7 mouse cellular contexts compared by ENCODE assay signal in genomic region chr1:91913850-91914249, GRCm38 (mm10).
DNase-seq lines count a peak whose midpoint lies in the region; ATAC-seq lines count a peak whose summit lies in the region.

No protein-coding gene starts in this region.

- H3K9me3 ChIP-seq in midbrain, embryonic 10.5 days (replicated peaks): no peaks in the 10 kb centered on the region
- no peaks in the 10 kb centered on the region for H3K9me3 ChIP-seq in midbrain, embryonic 13.5 days

- peak; percentile 63 for DNase-seq in midbrain, embryonic 10.5 days (ENCODE audit: low spot score)
- peak; percentile 62 for DNase-seq in R1 (ENCODE audit: low read depth, low spot score)
- peak; percentile 16 for DNase-seq in c-Kit-positive CD71-positive TER-119-negative erythroid progenitor cells, embryonic 14.5 days (ENCODE audit: low read depth)
- peak; percentile 61 to 76 for DNase-seq in heart, postnatal 36 days
- peak; percentile 70 for DNase-seq in urinary bladder, postnatal 14 days (ENCODE audit: low spot score)

- no peak overlapping the region for H3K27ac ChIP-seq in midbrain, embryonic 10.5 days (replicated peaks)
- H3K27ac ChIP-seq in midbrain, embryonic 13.5 days: no peak overlapping the region

- intact Hi-C loops in heart, postnatal 36 days (cut with DNase I): loop anchor here (2.0 kb wide), 2 partner anchors 29 to 697 kb away; no protein-coding TSS in a partner anchor

- H3K9ac ChIP-seq in midbrain, embryonic 13.5 days (replicated peaks): no peak overlapping the region

- H3K4me2 ChIP-seq in midbrain, embryonic 13.5 days (replicated peaks): no peak overlapping the region

- peaks cover 24% of the 10 kb centered on the region for H3K4me1 ChIP-seq in midbrain, embryonic 10.5 days
- peaks cover 2% of the 10 kb centered on the region for H3K4me1 ChIP-seq in midbrain, embryonic 13.5 days (replicated peaks)

- ATAC-seq in midbrain, embryonic 13.5 days: no peak; the same call in 1 of the 2 replicates
- 0 out of 2 replicates have a peak, but pooled peaks have one; percentile 33 for ATAC-seq in megakaryocyte, adult 5-6 weeks (ENCODE audit: poor library complexity, severe bottlenecking)

- WGBS in midbrain, embryonic 10.5 days: 48% methylated on average over 6 of the region's 6 CpGs
- WGBS in midbrain, embryonic 13.5 days: 48% methylated on average over 6 of the region's 6 CpGs

- H3K4me3 ChIP-seq in midbrain, embryonic 10.5 days: no peak overlapping the region
- no peak overlapping the region for H3K4me3 ChIP-seq in midbrain, embryonic 13.5 days (replicated peaks)

- H3K36me3 ChIP-seq in midbrain, embryonic 10.5 days: no peaks in the 10 kb centered on the region
- no peaks in the 10 kb centered on the region for H3K36me3 ChIP-seq in midbrain, embryonic 13.5 days

- H3K27me3 ChIP-seq in midbrain, embryonic 10.5 days (ENCODE audit: low read depth, poor library complexity, severe bottlenecking): no peaks in the 10 kb centered on the region
- H3K27me3 ChIP-seq in midbrain, embryonic 13.5 days: no peaks in the 10 kb centered on the region

Comparison
In these comparisons a context has a peak if more than half of its experiments do, and no peak if none do; other contexts are left out.
1. DNase-seq: peak in every context shown above with its lines; median percentile 70 in urinary bladder, postnatal 14 days; 68 in heart, postnatal 36 days; 63 in midbrain, embryonic 10.5 days; 62 in R1; 16 in c-Kit-positive CD71-positive TER-119-negative erythroid progenitor cells, embryonic 14.5 days.